In the genomic region with DNA sequence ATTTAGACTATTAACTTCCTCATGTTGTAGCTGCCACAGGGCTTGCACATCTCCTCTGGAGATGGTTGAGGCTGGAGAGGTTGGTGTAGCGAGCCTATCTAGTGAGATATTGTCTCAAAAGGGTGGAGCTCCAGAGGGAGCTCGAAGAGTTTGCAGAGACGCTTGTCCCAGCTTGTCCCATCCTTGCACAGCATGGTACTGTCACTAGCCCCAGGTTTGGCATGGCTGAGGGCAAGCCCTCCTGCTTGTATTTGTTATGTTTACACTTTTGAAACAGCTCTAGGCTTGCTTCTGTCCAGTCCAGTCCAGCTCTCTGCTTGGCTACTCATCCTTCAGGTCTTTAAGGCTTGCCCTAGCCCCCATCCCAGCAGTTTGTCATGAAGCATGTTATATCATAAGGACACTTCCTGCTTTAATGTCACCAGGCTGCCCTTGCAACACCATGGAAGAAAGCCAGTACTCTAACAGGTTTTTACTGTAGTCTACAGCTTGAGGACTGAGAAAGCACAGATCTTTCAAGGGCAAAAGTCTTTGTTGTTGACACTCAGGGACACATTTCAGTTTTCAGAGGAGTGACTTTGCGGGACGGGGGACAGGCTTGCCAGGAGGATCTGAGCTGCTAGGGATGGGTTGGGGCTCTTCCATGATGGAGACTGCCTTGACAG, we compare ENCODE assay signal across 42 mouse cellular contexts. TPM values are rescaled to one million over a fixed set of nuclear protein-coding genes. Genes with fewer than 3 reads are reported as not detected.
DNase-seq lines count a peak whose midpoint lies in the region; ATAC-seq and TF ChIP-seq lines count a peak whose summit lies in the region.
"Had no signal": no experiment of that assay in that cellular context is flagged by ENCODE, and none has a peak within 500 bp of the region (broad histone marks: within the 10 kb centered on the region; RNA-seq: fewer than 3 reads in every experiment).

No protein-coding gene starts in this region.

- no peak for TF ChIP-seq CTCF in midbrain, postnatal 0 days (IDR thresholded peaks at IDR 0.05)

- H3K27ac ChIP-seq in midbrain, postnatal 0 days (ENCODE audit: low read depth, low read length) = no peak overlapping the region
- H3K27ac ChIP-seq: forebrain, embryonic 12.5 days; heart, embryonic 10.5 days; heart, embryonic 15.5 days; hindbrain, postnatal 0 days; intestine, embryonic 15.5 days; kidney, postnatal 0 days; limb, embryonic 13.5 days; macrophage; midbrain, embryonic 10.5 days; midbrain, embryonic 15.5 days had no signal

- no peaks in the 10 kb centered on the region for H3K9me3 ChIP-seq in midbrain, postnatal 0 days (ENCODE audit: low read length)
- H3K9me3 ChIP-seq: forebrain, embryonic 12.5 days; heart, embryonic 10.5 days; heart, embryonic 15.5 days; intestine, embryonic 15.5 days; limb, embryonic 13.5 days; midbrain, embryonic 10.5 days; midbrain, embryonic 15.5 days had no signal

- peaks cover 4% of the 10 kb centered on the region for H3K4me1 ChIP-seq in midbrain, postnatal 0 days (ENCODE audit: insufficient read depth, low read length)
- H3K4me1 ChIP-seq: intestine, embryonic 15.5 days had no signal

- WGBS in midbrain, postnatal 0 days = 85% methylated on average over 5 of the region's 5 CpGs

- H3K4me2 ChIP-seq in midbrain, postnatal 0 days (ENCODE audit: low read depth, low read length, poor library complexity, severe bottlenecking) = no peak overlapping the region
- H3K4me2 ChIP-seq: forebrain, embryonic 12.5 days; heart, embryonic 15.5 days; intestine, embryonic 15.5 days; limb, embryonic 13.5 days; liver, embryonic 11.5 days; midbrain, embryonic 15.5 days had no signal

- ATAC-seq in megakaryocyte, adult 5-6 weeks (ENCODE audit: poor library complexity, severe bottlenecking) = peak; percentile 25
- no peak for ATAC-seq in midbrain, postnatal 0 days (ENCODE audit: low FRiP score)
- ATAC-seq: activated CD4-positive, CD25-positive, alpha-beta regulatory T cell, adult 4 months; forebrain, postnatal 0 days; hindbrain, postnatal 0 days; intestine, embryonic 15.5 days; midbrain, embryonic 15.5 days had no signal

- H3K27me3 ChIP-seq in midbrain, postnatal 0 days (ENCODE audit: insufficient read depth, low read length) = no peaks in the 10 kb centered on the region
- H3K27me3 ChIP-seq: forebrain, embryonic 12.5 days; heart, embryonic 15.5 days; intestine, embryonic 15.5 days; limb, embryonic 13.5 days; midbrain, embryonic 15.5 days had no signal

- H3K36me3 ChIP-seq in midbrain, postnatal 0 days (ENCODE audit: insufficient read depth, low read length) = no peaks in the 10 kb centered on the region
- H3K36me3 ChIP-seq: midbrain, embryonic 15.5 days had no signal

- DNase-seq in urinary bladder, postnatal 14 days (ENCODE audit: low spot score) = peak; percentile 55
- no peak for DNase-seq in urinary bladder, postnatal 25 days (ENCODE audit: low spot score)
- DNase-seq in adrenal gland, postnatal 36 days = peak; percentile 37 to 44
- no peak for DNase-seq in heart, adult 18-20 months
- DNase-seq in embryo, embryonic 10.5 days (ENCODE audit: low spot score) = no peak
- no peak for DNase-seq in midbrain, postnatal 0 days (ENCODE audit: low spot score)
- DNase-seq: B cell, adult 2 months; cerebellum, adult 11-12 months; cerebellum, postnatal 10 days; forebrain, postnatal 0 days; kidney, adult 2 months; kidney, postnatal 4 days; right cerebral cortex, postnatal 4 days had no signal

- no peak overlapping the region for H3K9ac ChIP-seq in midbrain, postnatal 0 days (replicated peaks; ENCODE audit: low read length, poor library complexity, severe bottlenecking)
- H3K9ac ChIP-seq: forebrain, embryonic 12.5 days; forebrain, postnatal 0 days; heart, embryonic 15.5 days; intestine, embryonic 15.5 days; limb, embryonic 13.5 days; midbrain, embryonic 15.5 days had no signal

- no peak overlapping the region for H3K4me3 ChIP-seq in midbrain, postnatal 0 days (ENCODE audit: low read depth, low read length)
- H3K4me3 ChIP-seq: erythroblast, embryonic 14.5 days; forebrain, embryonic 12.5 days; heart, embryonic 10.5 days; heart, embryonic 15.5 days; intestine, embryonic 15.5 days; limb, embryonic 13.5 days; midbrain, embryonic 10.5 days; midbrain, embryonic 15.5 days had no signal

RNA-seq across cellular contexts. Expression of a gene that starts 2.1 kb away (rescaled TPM):
- 10 to 100 TPM; 24.4 to 34.5 TPM for total RNA-seq in adrenal gland, postnatal 36 days (2021)
- 10.2 and 17.4 TPM in 2 replicates for total RNA-seq in megakaryocyte, adult 5-6 weeks (2015)
- total RNA-seq in megakaryocyte, adult 5-6 weeks (2017) = 5.9 and 14.4 TPM in 2 replicates
- total RNA-seq in heart, adult 18-20 months (2021) = 10 to 100 TPM; 28.5 to 34.2 TPM
- total RNA-seq in midbrain, postnatal 0 days (2014; rRNA removed) = 9.9 and 10.0 TPM in 2 replicates
- 31.3 and 33.7 TPM in 2 replicates for polyA plus RNA-seq in midbrain, postnatal 0 days (2015; fragmentation: Nextera tagmentation; extraction: Ambion mirVana)

RNA-seq across cellular contexts. Expression of a gene that starts 19.0 kb away (rescaled TPM):
- total RNA-seq in adrenal gland, postnatal 36 days (2021) = 100 to 1,000 TPM; 356 to 530 TPM
- total RNA-seq in megakaryocyte, adult 5-6 weeks (2015) = 72.7 and 97.4 TPM in 2 replicates
- total RNA-seq in megakaryocyte, adult 5-6 weeks (2017) = 71.3 and 87.9 TPM in 2 replicates
- 100 to 1,000 TPM; 512 to 515 TPM for total RNA-seq in heart, adult 18-20 months (2021)
- total RNA-seq in midbrain, postnatal 0 days (2014; rRNA removed) = 75.5 and 78.1 TPM in 2 replicates
- polyA plus RNA-seq in midbrain, postnatal 0 days (2015; fragmentation: Nextera tagmentation; extraction: Ambion mirVana) = 108 and 119 TPM in 2 replicates

RNA-seq across cellular contexts. Expression of a gene that starts 19.4 kb away (rescaled TPM):
- total RNA-seq in adrenal gland, postnatal 36 days (2021) = under 1 TPM; 0.33 to 0.56 TPM
- not detected in 2 replicates for total RNA-seq in megakaryocyte, adult 5-6 weeks (2015)
- total RNA-seq in megakaryocyte, adult 5-6 weeks (2017) = not detected in 2 replicates
- under 1 TPM; 0.35 to 0.41 TPM for total RNA-seq in heart, adult 18-20 months (2021)
- 63.9 and 70.5 TPM in 2 replicates for total RNA-seq in midbrain, postnatal 0 days (2014; rRNA removed)
- 34.9 and 38.3 TPM in 2 replicates for polyA plus RNA-seq in midbrain, postnatal 0 days (2015; fragmentation: Nextera tagmentation; extraction: Ambion mirVana)
- total RNA-seq: common myeloid progenitor, adult 5-6 weeks; neutrophil, adult 5-6 weeks had no signal
- polyA plus RNA-seq: activated CD4-positive, CD25-positive, alpha-beta regulatory T cell, adult 4 months; erythroblast, embryonic 14.5 days; liver, embryonic 11.5 days; liver, embryonic 16.5 days; macrophage had no signal

RNA-seq across cellular contexts. Expression of a gene that starts 19.6 kb away (rescaled TPM):
- total RNA-seq in adrenal gland, postnatal 36 days (2021) = 10 to 100 TPM; 13.0 to 26.1 TPM
- 12.9 and 16.9 TPM in 2 replicates for total RNA-seq in megakaryocyte, adult 5-6 weeks (2015)
- 8.7 and 11.3 TPM in 2 replicates for total RNA-seq in megakaryocyte, adult 5-6 weeks (2017)
- 1 to 10 TPM; 3.6 to 5.5 TPM for total RNA-seq in heart, adult 18-20 months (2021)
- 8.7 and 12.5 TPM in 2 replicates for total RNA-seq in midbrain, postnatal 0 days (2014; rRNA removed)
- 6.9 and 8.6 TPM in 2 replicates for polyA plus RNA-seq in midbrain, postnatal 0 days (2015; fragmentation: Nextera tagmentation; extraction: Ambion mirVana)
- polyA plus RNA-seq: erythroblast, embryonic 14.5 days had no signal

RNA-seq across cellular contexts. Expression of a gene that starts 29.3 kb away (rescaled TPM):
- not detected for total RNA-seq in adrenal gland, postnatal 36 days (2021)
- not detected in 2 replicates for total RNA-seq in megakaryocyte, adult 5-6 weeks (2015)
- not detected in 2 replicates for total RNA-seq in megakaryocyte, adult 5-6 weeks (2017)
- not detected for total RNA-seq in heart, adult 18-20 months (2021)
- total RNA-seq in midbrain, postnatal 0 days (2014; rRNA removed) = not detected in 2 replicates
- polyA plus RNA-seq in midbrain, postnatal 0 days (2015; fragmentation: Nextera tagmentation; extraction: Ambion mirVana) = not detected in 2 replicates
- total RNA-seq: common myeloid progenitor, adult 5-6 weeks; forebrain, postnatal 0 days; gastrocnemius, adult 8-10 months; gastrocnemius, postnatal 4 days; heart, postnatal 25 days; hindbrain, postnatal 0 days; layer of hippocampus, adult 8-10 months; layer of hippocampus, postnatal 25 days; left cerebral cortex, adult 8-10 months; left cerebral cortex, postnatal 36 days; neutrophil, adult 5-6 weeks had no signal
- polyA plus RNA-seq: activated CD4-positive, CD25-positive, alpha-beta regulatory T cell, adult 4 months; embryonic facial prominence, embryonic 14.5 days; erythroblast, embryonic 14.5 days; forebrain, embryonic 12.5 days; forebrain, postnatal 0 days; heart, embryonic 10.5 days; heart, embryonic 15.5 days; hindbrain, embryonic 11.5 days; hindbrain, postnatal 0 days; intestine, embryonic 15.5 days; kidney, adult 2 months; kidney, postnatal 0 days; limb, embryonic 13.5 days; liver, embryonic 11.5 days; liver, embryonic 16.5 days; lung, embryonic 16.5 days; macrophage; midbrain, embryonic 10.5 days; midbrain, embryonic 15.5 days; neural tube, embryonic 11.5 days; spleen, adult 2 months had no signal

Comparison
In these comparisons a context has a peak if more than half of its experiments do, and no peak if none do; other contexts are left out.
1. DNase-seq: peak in urinary bladder, postnatal 14 days (single experiment) and adrenal gland, postnatal 36 days (2 of 2); none in urinary bladder, postnatal 25 days (single experiment), heart, adult 18-20 months (0 of 2), embryo, embryonic 10.5 days (single experiment) and midbrain, postnatal 0 days (single experiment).
2. RNA of a gene that starts 19.4 kb away (total RNA-seq): 63.9 to 70.5 TPM in midbrain, postnatal 0 days; 0.33 to 0.56 TPM in adrenal gland, postnatal 36 days, 0.35 to 0.41 TPM in heart, adult 18-20 months and not detected in megakaryocyte, adult 5-6 weeks; every median in the first group is over 10 times any median in the second.